Mouse (Mus musculus): ENCODE data around the gene Cdrt4.

- TF ChIP-seq CTCF (IDR thresholded peaks at IDR 0.05 in 2 of 3, conservative IDR thresholded peaks at IDR 0.05 in 1 of 3; ENCODE audit: control insufficient read depth in 1 of 3, insufficient read depth in 1 of 3, low read depth in 2 of 3, low read length in 3 of 3, poor library complexity in 1 of 3, severe bottlenecking in 1 of 3) (no peak), ETS1 (IDR thresholded peaks at IDR 0.05; ENCODE audit: low read depth, low read length) (no peak), CHD2 (IDR thresholded peaks at IDR 0.05; ENCODE audit: low read length) (no peak), POLR2A (IDR thresholded peaks at IDR 0.05; ENCODE audit: control insufficient read depth in 1 of 2, insufficient read depth in 1 of 2, low read depth in 1 of 2, low read length in 2 of 2, poor library complexity in 1 of 2) (no peak), CHD1 (IDR thresholded peaks at IDR 0.05; ENCODE audit: low read depth, low read length) (no peak), JUND (IDR thresholded peaks at IDR 0.05; ENCODE audit: low read depth, low read length) (no peak), RCOR1 (IDR thresholded peaks at IDR 0.05; ENCODE audit: low read depth, low read length) (no peak), ZNF384 (IDR thresholded peaks at IDR 0.05; ENCODE audit: low read depth, low read length) (no peak), RAD21 (IDR thresholded peaks at IDR 0.05; ENCODE audit: low read depth, low read length) (no peak), ZC3H11A (IDR thresholded peaks at IDR 0.05; ENCODE audit: low read depth, low read length) (no peak), ZKSCAN1 (IDR thresholded peaks at IDR 0.05; ENCODE audit: low read depth, low read length) (no peak), ZMIZ1 (IDR thresholded peaks at IDR 0.05; ENCODE audit: low read depth, low read length) (no peak)
Measured at GRCm38 (mm10) chr11:63020633-63021032, 69.6 kb downstream of the Cdrt4 start.
